Mouse (Mus musculus): ENCODE results near the gene Gm28230. TPM values are rescaled to one million over a fixed set of nuclear protein-coding genes. Genes with fewer than 3 reads are reported as not detected.

Gene Gm28230
- polyA plus RNA-seq, 2 experiments, result 0.18 to 5.0 TPM

- 53% methylated on average over 7 of the region's 7 CpGs for WGBS
- Histone ChIP-seq H3K9ac (ENCODE audit: low read depth, low read length, severe bottlenecking) (no peak overlapping the region), H3K4me1 (ENCODE audit: control insufficient read depth, insufficient read depth, low read length) (peaks cover 11% of the 10 kb centered on the region), H3K27ac (replicated peaks; ENCODE audit: low read depth, low read length) (no peak overlapping the region), H3K36me3 (ENCODE audit: control insufficient read depth, insufficient read depth, low read length) (no peaks in the 10 kb centered on the region), H3K4me3 (replicated peaks; ENCODE audit: low read length) (no peak overlapping the region), H3K4me2 (replicated peaks; ENCODE audit: low read depth, low read length, severe bottlenecking) (no peak overlapping the region), H3K27me3 (ENCODE audit: control insufficient read depth, insufficient read depth, low read length) (peaks cover 98% of the 10 kb centered on the region), H3K9me3 (ENCODE audit: control insufficient read depth, low read length) (no peaks in the 10 kb centered on the region)
- TF ChIP-seq POLR2A (IDR thresholded peaks at IDR 0.05; ENCODE audit: borderline replicate concordance, extremely low read depth, insufficient read depth, insufficient read length), result no peak
- no peak for ATAC-seq (ENCODE audit: low FRiP score, low read depth)
- no peak for DNase-seq (ENCODE audit: low spot score)
Measured at GRCm38 (mm10) chr2:74724244-74725015, 2.1 kb upstream of the Gm28230 start.

GRCm38 (mm10) chr2:74725171-74725570, 1.4 kb upstream of the Gm28230 start:
- Histone ChIP-seq H3K27me3 (ENCODE audit: control insufficient read depth, insufficient read depth, low read length) (peaks cover 98% of the 10 kb centered on the region), H3K27ac (replicated peaks; ENCODE audit: low read depth, low read length) (no peak overlapping the region), H3K36me3 (ENCODE audit: control insufficient read depth, insufficient read depth, low read length) (no peaks in the 10 kb centered on the region), H3K4me2 (replicated peaks; ENCODE audit: low read depth, low read length, severe bottlenecking) (no peak overlapping the region), H3K4me1 (ENCODE audit: control insufficient read depth, insufficient read depth, low read length) (peaks cover 11% of the 10 kb centered on the region), H3K9me3 (ENCODE audit: control insufficient read depth, low read length) (no peaks in the 10 kb centered on the region), H3K9ac (ENCODE audit: low read depth, low read length, severe bottlenecking) (no peak overlapping the region), H3K4me3 (replicated peaks; ENCODE audit: low read length) (no peak overlapping the region)
- 31% methylated on average over 17 of the region's 17 CpGs for WGBS
- ATAC-seq (ENCODE audit: low FRiP score, low read depth) (no peak), DNase-seq (ENCODE audit: low spot score) (no peak)
- no peak for TF ChIP-seq POLR2A (IDR thresholded peaks at IDR 0.05; ENCODE audit: borderline replicate concordance, extremely low read depth, insufficient read depth, insufficient read length)

GRCm38 (mm10) chr2:74726973-74727639, 578 bp downstream of the Gm28230 start:
- Histone ChIP-seq H3K9me3 (ENCODE audit: control insufficient read depth, low read length) (no peaks in the 10 kb centered on the region), H3K36me3 (ENCODE audit: control insufficient read depth, insufficient read depth, low read length) (no peaks in the 10 kb centered on the region), H3K27ac (replicated peaks; ENCODE audit: low read depth, low read length) (no peak overlapping the region), H3K9ac (ENCODE audit: low read depth, low read length, severe bottlenecking) (peak overlapping the region; percentile 28; the same call in 1 of the 2 replicates), H3K4me2 (replicated peaks; ENCODE audit: low read depth, low read length, severe bottlenecking) (peak overlapping the region; percentile 55), H3K4me3 (replicated peaks; ENCODE audit: low read length) (peak overlapping the region; percentile 34), H3K4me1 (ENCODE audit: control insufficient read depth, insufficient read depth, low read length) (peaks cover 11% of the 10 kb centered on the region), H3K27me3 (ENCODE audit: control insufficient read depth, insufficient read depth, low read length) (peaks cover 98% of the 10 kb centered on the region)
- DNase-seq (ENCODE audit: low spot score) (no peak), ATAC-seq (ENCODE audit: low FRiP score, low read depth) (no peak)
- WGBS, result 6% methylated on average over 39 of the region's 43 CpGs
- no peak for TF ChIP-seq POLR2A (IDR thresholded peaks at IDR 0.05; ENCODE audit: borderline replicate concordance, extremely low read depth, insufficient read depth, insufficient read length)

GRCm38 (mm10) chr2:74727640-74728302, 1.2 kb downstream of the Gm28230 start:
- no peaks in the 10 kb centered on the region for H3K9me3 ChIP-seq (ENCODE audit: control insufficient read depth, low read length)
- H3K9ac ChIP-seq (ENCODE audit: low read depth, low read length, severe bottlenecking), result peak overlapping the region; percentile 28; the same call in 1 of the 2 replicates
- 0 out of 2 replicates have a peak, but pooled peaks have one; percentile 13 for ATAC-seq (ENCODE audit: low FRiP score, low read depth)
- no peaks in the 10 kb centered on the region for H3K36me3 ChIP-seq (ENCODE audit: control insufficient read depth, insufficient read depth, low read length)
- TF ChIP-seq POLR2A (IDR thresholded peaks at IDR 0.05; ENCODE audit: borderline replicate concordance, extremely low read depth, insufficient read depth, insufficient read length), result no peak
- H3K27me3 ChIP-seq (ENCODE audit: control insufficient read depth, insufficient read depth, low read length), result peaks cover 98% of the 10 kb centered on the region
- peak overlapping the region; percentile 34 for H3K4me3 ChIP-seq (replicated peaks; ENCODE audit: low read length)
- peaks cover 13% of the 10 kb centered on the region for H3K4me1 ChIP-seq (ENCODE audit: control insufficient read depth, insufficient read depth, low read length)
- DNase-seq (ENCODE audit: low spot score), result no peak
- 14% methylated on average over 25 of the region's 25 CpGs for WGBS
- peak overlapping the region; percentile 55 for H3K4me2 ChIP-seq (replicated peaks; ENCODE audit: low read depth, low read length, severe bottlenecking)
- no peak overlapping the region for H3K27ac ChIP-seq (replicated peaks; ENCODE audit: low read depth, low read length)

- 34% methylated on average over 13 of the region's 13 CpGs for WGBS
- H3K4me2 ChIP-seq (replicated peaks; ENCODE audit: low read depth, low read length, severe bottlenecking), result no peak overlapping the region
- no peak for TF ChIP-seq POLR2A (IDR thresholded peaks at IDR 0.05; ENCODE audit: borderline replicate concordance, extremely low read depth, insufficient read depth, insufficient read length)
- H3K27me3 ChIP-seq (ENCODE audit: control insufficient read depth, insufficient read depth, low read length), result peaks cover 98% of the 10 kb centered on the region
- DNase-seq (ENCODE audit: low spot score), result no peak
- no peak overlapping the region for H3K27ac ChIP-seq (replicated peaks; ENCODE audit: low read depth, low read length)
- no peak overlapping the region for H3K9ac ChIP-seq (ENCODE audit: low read depth, low read length, severe bottlenecking)
- peaks cover 14% of the 10 kb centered on the region for H3K4me1 ChIP-seq (ENCODE audit: control insufficient read depth, insufficient read depth, low read length)
- no peak; the same call in 1 of the 2 replicates for ATAC-seq (ENCODE audit: low FRiP score, low read depth)
- no peak overlapping the region for H3K4me3 ChIP-seq (replicated peaks; ENCODE audit: low read length)
- no peaks in the 10 kb centered on the region for H3K36me3 ChIP-seq (ENCODE audit: control insufficient read depth, insufficient read depth, low read length)
- no peaks in the 10 kb centered on the region for H3K9me3 ChIP-seq (ENCODE audit: control insufficient read depth, low read length)
Measured at GRCm38 (mm10) chr2:74728303-74728680, 1.8 kb downstream of the Gm28230 start.

Measured in limb, embryonic 14.5 days (tissue).